Mouse (Mus musculus): Measurements from ENCODE around the gene Ddx23.

GRCm38 (mm10) chr15:98692171-98692715, 29.5 kb upstream of the Ddx23 start:
- TF ChIP-seq POLR2A (IDR thresholded peaks at IDR 0.05; ENCODE audit: control insufficient read depth in 1 of 2, insufficient read depth in 1 of 2, low read depth in 1 of 2, low read length in 2 of 2, poor library complexity in 1 of 2) (no peak), BHLHE40 (IDR thresholded peaks at IDR 0.05; ENCODE audit: borderline replicate concordance, low read depth, low read length) (no peak), ZNF384 (IDR thresholded peaks at IDR 0.05; ENCODE audit: low read depth, low read length) (no peak), MAX (IDR thresholded peaks at IDR 0.05; ENCODE audit: low read length) (no peak)

All from MEL (cell line).